8 mouse cellular contexts compared by ENCODE assay signal in the genomic region with DNA sequence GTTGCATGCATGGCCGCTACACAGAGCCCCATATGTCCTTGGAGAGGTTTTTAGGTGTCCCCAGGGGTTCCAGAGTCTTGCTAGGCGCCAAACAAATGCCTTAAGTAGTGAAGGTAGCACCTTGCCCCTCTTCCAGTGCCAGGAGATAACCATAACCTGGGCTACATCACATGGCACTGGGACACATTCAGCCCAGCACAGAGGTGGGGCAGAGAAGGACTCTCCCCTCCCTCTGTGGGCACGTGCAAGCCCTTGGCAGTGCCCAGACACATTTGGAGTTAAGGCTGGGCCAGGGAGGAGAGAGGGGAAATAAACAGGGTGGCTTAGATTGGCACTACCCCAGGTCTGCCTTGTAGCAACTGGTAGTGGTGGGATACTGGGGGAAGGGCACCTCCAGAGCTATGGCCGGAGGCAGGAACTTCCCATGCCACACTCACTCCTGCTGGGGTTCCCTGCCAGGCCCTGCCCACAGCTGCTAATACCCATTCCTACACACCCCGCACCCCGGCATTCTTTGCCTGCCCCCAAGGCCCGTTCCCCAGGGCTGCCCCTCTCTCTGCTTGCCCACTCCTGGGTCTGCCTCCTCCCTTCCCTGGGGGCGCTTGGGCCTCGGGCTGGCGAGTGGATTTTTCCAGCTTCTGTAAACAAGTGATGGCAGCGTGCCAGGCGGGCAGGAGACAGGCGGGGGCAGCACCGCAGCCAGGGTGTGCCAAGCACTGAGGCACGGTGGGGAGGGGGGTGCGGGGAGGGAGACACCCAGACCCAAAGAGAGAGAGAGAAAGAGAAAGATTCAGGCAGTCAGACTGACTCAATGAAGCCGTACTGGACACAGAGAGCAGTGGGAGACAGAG. TPM values are rescaled to one million over a fixed set of nuclear protein-coding genes. Genes with fewer than 3 reads are reported as not detected.
DNase-seq lines count a peak whose midpoint lies in the region; ATAC-seq and TF ChIP-seq lines count a peak whose summit lies in the region.

No protein-coding gene starts in this region.

- H3K4me1 ChIP-seq in intestine, embryonic 16.5 days (ENCODE audit: control insufficient read depth, insufficient read depth, low read length) = peaks cover 94% of the 10 kb centered on the region
- H3K4me1 ChIP-seq in midbrain, embryonic 10.5 days = peaks cover 93% of the 10 kb centered on the region
- H3K4me1 ChIP-seq in thymus, adult 2 months (replicated peaks; ENCODE audit: control insufficient read depth, insufficient read depth, low read length) = peaks cover 56% of the 10 kb centered on the region

- peak overlapping the region; percentile 66 for H3K9ac ChIP-seq in intestine, embryonic 16.5 days (ENCODE audit: low read depth, low read length)

- no peaks in the 10 kb centered on the region for H3K9me3 ChIP-seq in intestine, embryonic 16.5 days (ENCODE audit: control insufficient read depth, low read length)
- H3K9me3 ChIP-seq in midbrain, embryonic 10.5 days (replicated peaks) = no peaks in the 10 kb centered on the region

- H3K36me3 ChIP-seq in intestine, embryonic 16.5 days (ENCODE audit: control insufficient read depth, insufficient read depth, low read length) = 0 out of 2 replicates have a peak, but pooled peaks cover 6% of the 10 kb centered on the region
- H3K36me3 ChIP-seq in midbrain, embryonic 10.5 days = peaks cover 10% of the 10 kb centered on the region; the same call in 1 of the 2 replicates
- no peaks in the 10 kb centered on the region for H3K36me3 ChIP-seq in thymus, adult 2 months (ENCODE audit: control insufficient read depth, insufficient read depth, low read length)

- peak; percentile 51 for DNase-seq in gastrocnemius, adult 18-20 months (ENCODE audit: low spot score)
- DNase-seq in gastrocnemius, adult 8-10 months (ENCODE audit: low spot score in 2 of 2) = no peak
- peak; percentile 78 to 88 for DNase-seq in cerebellum, postnatal 25 days
- DNase-seq in gastrocnemius, postnatal 25 days = peak; percentile 62
- DNase-seq in left cerebral cortex, postnatal 4 days = peak; percentile 96
- DNase-seq in midbrain, embryonic 10.5 days (ENCODE audit: low spot score) = no peak
- no peak for DNase-seq in thymus, adult 2 months

- H3K4me2 ChIP-seq in intestine, embryonic 16.5 days (ENCODE audit: low read depth, low read length) = peak overlapping the region; percentile 61

- TF ChIP-seq POLR2A in thymus, adult 2 months (IDR thresholded peaks at IDR 0.05; ENCODE audit: control insufficient read depth, extremely low read depth, insufficient read depth, low read length, poor library complexity) = no peak

- peak; percentile 6 for ATAC-seq in intestine, embryonic 16.5 days

- H3K4me3 ChIP-seq in intestine, embryonic 16.5 days (ENCODE audit: low read length) = peak overlapping the region; percentile 29
- peak overlapping the region; percentile 26; the same call in 1 of the 2 replicates for H3K4me3 ChIP-seq in midbrain, embryonic 10.5 days
- H3K4me3 ChIP-seq in thymus, adult 2 months (ENCODE audit: control insufficient read depth, insufficient read depth, low read length) = no peak overlapping the region

- H3K27me3 ChIP-seq in intestine, embryonic 16.5 days (replicated peaks; ENCODE audit: control insufficient read depth, insufficient read depth, low read length) = no peaks in the 10 kb centered on the region
- peaks cover 7% of the 10 kb centered on the region; the same call in 1 of the 2 replicates for H3K27me3 ChIP-seq in midbrain, embryonic 10.5 days (ENCODE audit: low read depth, poor library complexity, severe bottlenecking)
- no peaks in the 10 kb centered on the region for H3K27me3 ChIP-seq in thymus, adult 2 months (ENCODE audit: control insufficient read depth, insufficient read depth, low read length)

- WGBS in intestine, embryonic 16.5 days = 18% methylated on average over 17 of the region's 17 CpGs
- WGBS in midbrain, embryonic 10.5 days = 40% methylated on average over 17 of the region's 17 CpGs
- 40% methylated on average over 17 of the region's 17 CpGs for WGBS in thymus, adult 2 months

- TF ChIP-seq CTCF in thymus, adult 2 months (IDR thresholded peaks at IDR 0.05; ENCODE audit: borderline replicate concordance, control insufficient read depth, extremely low read depth, insufficient read depth, low read length, poor library complexity) = no peak

- H3K27ac ChIP-seq in intestine, embryonic 16.5 days (ENCODE audit: low read length) = peak overlapping the region; percentile 97
- peak overlapping the region; percentile 85 for H3K27ac ChIP-seq in midbrain, embryonic 10.5 days (replicated peaks)
- H3K27ac ChIP-seq in thymus, adult 2 months (ENCODE audit: control insufficient read depth, insufficient read depth, low read length) = no peak overlapping the region

- intact Hi-C loops in left cerebral cortex, postnatal 4 days (cut with DNase I) = no loop called here

RNA-seq across cellular contexts. Expression of gene Thra, which starts 10.1 kb away (rescaled TPM):
- total RNA-seq in gastrocnemius, adult 18-20 months (2021) = 10 to 100 TPM; 78.3 to 85.2 TPM
- 10 to 100 TPM; 67.5 to 81.5 (median 76.2) TPM for total RNA-seq in gastrocnemius, adult 8-10 months (2022)
- total RNA-seq in gastrocnemius, postnatal 25 days (2021) = 10 to 100 TPM; 75.4 to 89.1 TPM
- polyA plus RNA-seq in intestine, embryonic 16.5 days (2015; fragmentation: Nextera tagmentation; extraction: Ambion mirVana) = 41.5 and 42.0 TPM in 2 replicates
- total RNA-seq in left cerebral cortex, postnatal 4 days (2021) = 1,000 to 10,000 TPM; 1,274 to 1,289 TPM
- 9.5 and 15.6 TPM in 2 replicates for polyA plus RNA-seq in midbrain, embryonic 10.5 days (2016; fragmentation: Nextera tagmentation; extraction: Ambion mirVana)
- polyA plus RNA-seq in thymus, adult 2 months (2012; rRNA removed) = 36.8 and 41.5 TPM in 2 replicates

RNA-seq across cellular contexts. Expression of gene Med24, which starts 21.3 kb away (rescaled TPM):
- total RNA-seq in gastrocnemius, adult 18-20 months (2021) = 10 to 100 TPM; 48.1 to 53.3 TPM
- 10 to 100 TPM; 42.2 to 48.4 (median 47.9) TPM for total RNA-seq in gastrocnemius, adult 8-10 months (2022)
- 10 to 100 TPM; 42.7 to 46.9 TPM for total RNA-seq in gastrocnemius, postnatal 25 days (2021)
- 36.8 and 38.5 TPM in 2 replicates for polyA plus RNA-seq in intestine, embryonic 16.5 days (2015; fragmentation: Nextera tagmentation; extraction: Ambion mirVana)
- 10 to 100 TPM; 96.8 to 99.4 TPM for total RNA-seq in left cerebral cortex, postnatal 4 days (2021)
- polyA plus RNA-seq in midbrain, embryonic 10.5 days (2016; fragmentation: Nextera tagmentation; extraction: Ambion mirVana) = 74.1 and 82.2 TPM in 2 replicates
- polyA plus RNA-seq in thymus, adult 2 months (2012; rRNA removed) = 179 and 196 TPM in 2 replicates

RNA-seq across cellular contexts. Expression of gene Nr1d1, which starts 24.6 kb away (rescaled TPM):
- total RNA-seq in gastrocnemius, adult 18-20 months (2021) = 100 to 1,000 TPM in 1 of 2 experiments, 10 to 100 TPM in 1; 74.0 to 126 TPM
- total RNA-seq in gastrocnemius, adult 8-10 months (2022) = 100 to 1,000 TPM in 2 of 4 experiments, 10 to 100 TPM in 2; 83.4 to 175 (median 99.4) TPM
- 100 to 1,000 TPM in 1 of 2 experiments, 10 to 100 TPM in 1; 98.0 to 119 TPM for total RNA-seq in gastrocnemius, postnatal 25 days (2021)
- polyA plus RNA-seq in intestine, embryonic 16.5 days (2015; fragmentation: Nextera tagmentation; extraction: Ambion mirVana) = 2.3 and 2.7 TPM in 2 replicates
- total RNA-seq in left cerebral cortex, postnatal 4 days (2021) = 10 to 100 TPM; 31.9 TPM
- polyA plus RNA-seq in midbrain, embryonic 10.5 days (2016; fragmentation: Nextera tagmentation; extraction: Ambion mirVana) = 1.4 TPM in 2 replicates
- 34.4 and 37.7 TPM in 2 replicates for polyA plus RNA-seq in thymus, adult 2 months (2012; rRNA removed)

RNA-seq across cellular contexts. Expression of gene Msl1, which starts 44.7 kb away (rescaled TPM):
- 10 to 100 TPM; 50.5 to 56.4 TPM for total RNA-seq in gastrocnemius, adult 18-20 months (2021)
- total RNA-seq in gastrocnemius, adult 8-10 months (2022) = 10 to 100 TPM; 53.9 to 57.7 (median 55.8) TPM
- 10 to 100 TPM; 51.3 to 63.6 TPM for total RNA-seq in gastrocnemius, postnatal 25 days (2021)
- polyA plus RNA-seq in intestine, embryonic 16.5 days (2015; fragmentation: Nextera tagmentation; extraction: Ambion mirVana) = 13.5 and 14.5 TPM in 2 replicates
- total RNA-seq in left cerebral cortex, postnatal 4 days (2021) = 100 to 1,000 TPM; 163 to 166 TPM
- 22.9 and 24.3 TPM in 2 replicates for polyA plus RNA-seq in midbrain, embryonic 10.5 days (2016; fragmentation: Nextera tagmentation; extraction: Ambion mirVana)
- polyA plus RNA-seq in thymus, adult 2 months (2012; rRNA removed) = 50.3 and 66.0 TPM in 2 replicates

RNA-seq across cellular contexts. Expression of gene Csf3, which starts 49.5 kb away (rescaled TPM):
- not detected for total RNA-seq in gastrocnemius, adult 18-20 months (2021)
- total RNA-seq in gastrocnemius, adult 8-10 months (2022) = not detected
- not detected for total RNA-seq in gastrocnemius, postnatal 25 days (2021)
- 0.10 TPM in 1 of 2 replicates, not detected in the other for polyA plus RNA-seq in intestine, embryonic 16.5 days (2015; fragmentation: Nextera tagmentation; extraction: Ambion mirVana)
- not detected for total RNA-seq in left cerebral cortex, postnatal 4 days (2021)
- not detected in 2 replicates for polyA plus RNA-seq in midbrain, embryonic 10.5 days (2016; fragmentation: Nextera tagmentation; extraction: Ambion mirVana)
- polyA plus RNA-seq in thymus, adult 2 months (2012; rRNA removed) = 0.14 and 0.22 TPM in 2 replicates

Comparison
In these comparisons a context has a peak if more than half of its experiments do, and no peak if none do; other contexts are left out.
1. DNase-seq: peak in gastrocnemius, adult 18-20 months (single experiment), cerebellum, postnatal 25 days (2 of 2), gastrocnemius, postnatal 25 days (single experiment) and left cerebral cortex, postnatal 4 days (single experiment); none in gastrocnemius, adult 8-10 months (0 of 2), midbrain, embryonic 10.5 days (single experiment) and thymus, adult 2 months (single experiment).
2. RNA of gene Thra, which starts 10.1 kb away (total RNA-seq): 1,274 to 1,289 TPM in left cerebral cortex, postnatal 4 days; 75.4 to 89.1 TPM in gastrocnemius, postnatal 25 days, 78.3 to 85.2 TPM in gastrocnemius, adult 18-20 months and 67.5 to 81.5 TPM in gastrocnemius, adult 8-10 months; every median in the first group is over 10 times any median in the second.